Mouse (Mus musculus) C2C12 (cell line): ENCODE data around the gene Senp2. TPM values are rescaled to one million over a fixed set of nuclear protein-coding genes. Genes with fewer than 3 reads are reported as not detected.
"Not testable (repeated sequence)": the region's sequence is repeated elsewhere in the genome, so short reads cannot be mapped to it uniquely, and the experiment has no call there.

Experiments
- H3K27me3 ChIP-seq: one replicate; pipeline ENCODE4 v1.6.1; 2011; ENCODE audit not compliant: control insufficient read depth, insufficient read depth, insufficient read length
- H3K36me3 ChIP-seq: one replicate; pipeline ENCODE4 v1.6.1; 2011; ENCODE audit not compliant: control insufficient read depth, insufficient read depth
- H3K4me3 ChIP-seq: one replicate; pipeline ENCODE4 v1.5.1; 2011; ENCODE audit warnings: mild to moderate bottlenecking, control low read depth; ENCODE audit not compliant: poor library complexity, insufficient read depth, severe bottlenecking
- H3K79me2 ChIP-seq: one replicate; pipeline ENCODE4 v1.6.1; 2011; ENCODE audit not compliant: control insufficient read depth, insufficient read depth
- H3K79me3 ChIP-seq: one replicate; pipeline ENCODE4 v1.6.1; 2011; ENCODE audit warnings: low read depth, control low read depth
- H3ac ChIP-seq: one replicate; pipeline ENCODE3; 2011; ENCODE audit warnings: low read depth; ENCODE audit not compliant: control insufficient read depth, insufficient read length
- CEBPB ChIP-seq: IDR thresholded peaks from one replicate; pipeline ENCODE4 v1.6.1; 2011; ENCODE audit warnings: low read depth, mild to moderate bottlenecking, control low read depth, moderate library complexity
- CTCF ChIP-seq: IDR thresholded peaks from one replicate; pipeline ENCODE4 v1.5.1; 2011; ENCODE audit not compliant: control insufficient read depth, insufficient read depth, insufficient read length
- FOSL1 ChIP-seq: IDR thresholded peaks from one replicate; pipeline ENCODE4 v1.8.0; 2011; ENCODE audit warnings: mild to moderate bottlenecking, low read length; ENCODE audit not compliant: poor library complexity, insufficient read depth, severe bottlenecking
- MAX ChIP-seq: IDR thresholded peaks from one replicate; pipeline ENCODE4 v1.6.1; 2011; ENCODE audit warnings: mild to moderate bottlenecking, control low read depth
- MYOD1 ChIP-seq: IDR thresholded peaks from one replicate; pipeline ENCODE4 v1.6.1; 2011; ENCODE audit warnings: low read depth; ENCODE audit not compliant: control insufficient read depth, insufficient read length
- MYOG ChIP-seq: IDR thresholded peaks from one replicate; pipeline ENCODE4 v1.6.1; 2011; ENCODE audit not compliant: control insufficient read depth, insufficient read length; ENCODE audit errors: extremely low read depth
- USF1 ChIP-seq: IDR thresholded peaks from one replicate; pipeline ENCODE4 v1.6.1; 2011; ENCODE audit warnings: low read depth, mild to moderate bottlenecking, control low read depth, moderate library complexity
- polyA plus RNA-seq: library from polyadenylated mRNA; unstranded; fragments of >200 nt; fragmentation: generic; extraction: Trizol; gene quantifications from one replicate; pipeline ENCODE4 v1.2.1, GENCODE M21; 2012; ENCODE audit warnings: missing spikeins

Senp2 gene
- polyA plus RNA-seq, 1 experiment, result 14.5 TPM

DNA sequence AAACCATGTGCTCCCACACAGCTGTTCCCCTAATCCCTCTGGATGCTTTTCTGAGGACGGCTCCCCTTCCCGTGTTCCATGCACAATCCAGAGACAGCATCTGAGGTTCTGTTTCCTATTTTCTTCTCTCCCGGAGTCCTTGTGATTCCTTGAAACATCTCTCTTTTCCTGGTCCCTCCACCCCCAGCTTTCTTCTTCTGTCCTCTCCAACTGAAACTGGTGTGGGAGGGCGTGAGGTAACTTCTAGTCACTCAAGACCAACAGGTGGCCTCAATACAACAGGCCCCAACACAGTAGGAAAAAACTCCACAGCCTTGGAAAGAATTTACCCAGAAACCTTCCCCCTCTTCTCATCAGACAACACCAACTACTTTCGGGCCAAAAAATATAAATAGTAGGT lies 31.9 kb upstream of the Senp2 start:
- TF ChIP-seq MYOD1, result no peak
- no peak for TF ChIP-seq CTCF
- no peak for TF ChIP-seq USF1
- Histone ChIP-seq H3K79me3 (no peaks in the 10 kb centered on the region), H3ac (no peak overlapping the region), H3K4me3 (no peak overlapping the region), H3K79me2 (no peaks in the 10 kb centered on the region), H3K36me3 (no peaks in the 10 kb centered on the region), H3K27me3 (no peaks in the 10 kb centered on the region)

DNA sequence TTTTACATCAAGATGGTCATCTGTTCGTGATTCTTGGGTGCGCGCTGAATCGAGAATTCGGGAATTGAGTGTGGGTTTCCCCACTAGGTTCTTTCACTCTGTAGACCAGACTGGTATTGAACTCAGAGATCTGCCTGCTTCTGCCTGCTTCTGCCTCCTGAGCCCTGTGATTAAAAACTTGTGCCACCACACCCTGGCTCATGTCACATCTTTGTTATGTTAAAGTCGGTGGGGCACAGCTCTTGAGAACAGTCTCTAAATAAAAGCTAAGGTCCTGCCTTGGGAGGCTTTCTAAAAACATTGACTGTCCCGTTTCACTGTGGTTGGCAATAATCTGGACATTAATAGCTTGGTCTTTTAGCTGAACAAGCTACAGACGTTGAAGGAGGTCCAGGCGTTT lies 26.1 kb upstream of the Senp2 start:
- H3ac ChIP-seq, result no peak overlapping the region
- H3K36me3 ChIP-seq, result no peaks in the 10 kb centered on the region
- no peaks in the 10 kb centered on the region for H3K79me3 ChIP-seq
- TF ChIP-seq FOSL1 (no peak), MYOD1 (no peak), CEBPB (no peak), CTCF (no peak), MYOG (no peak), USF1 (no peak), MAX (no peak)
- H3K4me3 ChIP-seq, result no peak overlapping the region
- H3K27me3 ChIP-seq, result no peaks in the 10 kb centered on the region
- H3K79me2 ChIP-seq, result no peaks in the 10 kb centered on the region

DNA sequence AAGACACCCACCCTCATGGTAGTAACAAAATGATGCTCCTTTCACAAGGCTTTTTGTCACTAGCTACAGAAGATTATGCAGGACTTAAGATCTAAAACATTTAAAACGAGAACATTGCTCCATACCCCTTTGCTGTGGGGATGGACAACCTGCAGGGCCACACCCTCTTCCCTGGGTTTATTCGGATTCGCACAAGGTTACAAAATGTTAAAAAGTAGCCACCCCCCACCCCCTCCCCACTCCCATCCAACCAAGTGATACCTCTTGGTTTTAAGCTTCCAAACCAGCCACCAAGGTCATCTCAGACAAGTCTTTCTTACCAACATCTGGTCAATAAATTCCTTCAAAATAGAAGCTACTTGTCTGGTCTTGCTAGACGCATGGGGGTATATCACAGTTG lies 25.7 kb upstream of the Senp2 start:
- TF ChIP-seq MAX (no peak), CTCF (no peak), USF1 (no peak), MYOD1 (no peak), MYOG (no peak), FOSL1 (no peak), CEBPB (no peak)
- no peaks in the 10 kb centered on the region for H3K79me3 ChIP-seq
- no peaks in the 10 kb centered on the region for H3K36me3 ChIP-seq
- no peaks in the 10 kb centered on the region for H3K27me3 ChIP-seq
- H3ac ChIP-seq, result no peak overlapping the region
- no peak overlapping the region for H3K4me3 ChIP-seq
- H3K79me2 ChIP-seq, result no peaks in the 10 kb centered on the region

DNA sequence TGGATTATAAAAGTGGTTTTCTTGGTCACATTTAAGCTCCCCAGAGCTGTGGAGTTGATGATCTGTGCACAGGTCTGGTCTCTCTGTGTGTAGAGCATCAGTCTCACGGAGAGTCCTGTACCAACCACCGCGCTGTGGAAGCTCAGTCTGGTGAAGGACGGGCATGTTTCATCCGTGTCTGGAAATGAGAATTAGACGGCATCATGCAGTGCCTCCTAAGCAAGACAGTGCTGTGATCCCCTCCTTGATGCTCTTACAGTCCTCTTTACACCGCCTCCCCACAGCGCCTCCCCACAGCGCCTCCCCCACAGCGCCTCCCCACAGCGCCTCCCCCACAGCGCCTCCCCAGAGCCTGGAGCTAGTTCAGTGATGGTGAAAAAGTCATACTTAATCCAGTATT lies 25.2 kb upstream of the Senp2 start:
- H3ac ChIP-seq, result no peak overlapping the region
- H3K36me3 ChIP-seq, result no peaks in the 10 kb centered on the region
- no peaks in the 10 kb centered on the region for H3K79me2 ChIP-seq
- no peak overlapping the region for H3K4me3 ChIP-seq
- H3K79me3 ChIP-seq, result no peaks in the 10 kb centered on the region
- no peak for TF ChIP-seq FOSL1
- TF ChIP-seq USF1, result no peak
- TF ChIP-seq MYOD1, result no peak
- TF ChIP-seq CTCF, result no peak
- TF ChIP-seq MYOG, result no peak
- no peak for TF ChIP-seq CEBPB
- TF ChIP-seq MAX, result no peak
- H3K27me3 ChIP-seq, result no peaks in the 10 kb centered on the region

DNA sequence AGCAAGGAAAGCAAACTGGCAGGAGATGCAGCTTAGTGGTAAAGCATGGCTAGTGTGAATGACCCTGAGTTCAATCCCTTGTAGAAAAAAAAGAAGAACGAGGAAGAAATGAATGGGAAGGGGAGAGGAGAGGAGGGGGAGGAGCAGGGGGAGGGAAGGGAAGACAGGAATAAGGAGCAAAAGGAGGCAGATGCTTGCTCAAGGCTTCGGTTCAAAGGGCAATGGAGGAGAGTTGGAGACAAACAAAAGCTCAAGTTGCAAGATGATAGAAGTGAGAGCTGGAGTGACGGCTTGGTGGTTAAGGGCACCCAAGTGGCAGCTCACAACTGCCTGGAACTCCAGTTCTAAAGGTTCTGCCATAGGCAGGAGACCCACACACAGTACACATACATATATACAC lies 23.1 kb upstream of the Senp2 start:
- Histone ChIP-seq H3K27me3 (no peaks in the 10 kb centered on the region), H3ac (no peak overlapping the region), H3K4me3 (no peak overlapping the region), H3K79me2 (no peaks in the 10 kb centered on the region), H3K36me3 (no peaks in the 10 kb centered on the region), H3K79me3 (no peaks in the 10 kb centered on the region)
- TF ChIP-seq FOSL1, result no peak
- no peak for TF ChIP-seq USF1
- TF ChIP-seq MAX, result no peak
- TF ChIP-seq MYOD1, result no peak
- no peak for TF ChIP-seq CTCF
- TF ChIP-seq MYOG, result no peak
- no peak for TF ChIP-seq CEBPB

DNA sequence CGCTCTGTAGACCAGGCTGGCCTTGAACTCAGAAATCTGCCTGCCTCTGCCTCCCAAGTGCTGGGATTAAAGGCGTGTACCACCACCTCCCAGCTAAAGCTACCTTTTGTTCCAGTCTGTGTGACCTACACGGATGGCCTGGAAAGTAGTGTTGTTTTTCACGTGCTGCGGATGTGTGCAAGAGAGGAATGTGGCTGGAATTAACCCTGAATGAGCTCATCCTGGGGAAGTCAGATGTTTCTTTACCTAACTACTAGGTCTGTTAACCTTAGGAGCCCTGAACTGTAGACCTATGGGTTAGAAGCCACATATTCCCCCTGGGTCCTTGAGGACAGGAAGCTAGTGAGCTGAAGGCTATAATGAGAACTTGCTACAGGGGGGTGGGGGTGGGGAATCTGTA lies 21.3 kb upstream of the Senp2 start:
- no peaks in the 10 kb centered on the region for H3K36me3 ChIP-seq
- H3K27me3 ChIP-seq, result no peaks in the 10 kb centered on the region
- H3K4me3 ChIP-seq, result no peak overlapping the region
- no peaks in the 10 kb centered on the region for H3K79me2 ChIP-seq
- no peak for TF ChIP-seq MAX
- TF ChIP-seq CEBPB, result no peak
- TF ChIP-seq USF1, result no peak
- TF ChIP-seq FOSL1, result no peak
- no peak for TF ChIP-seq MYOG
- TF ChIP-seq MYOD1, result no peak
- no peak for TF ChIP-seq CTCF
- H3ac ChIP-seq, result no peak overlapping the region
- no peaks in the 10 kb centered on the region for H3K79me3 ChIP-seq

DNA sequence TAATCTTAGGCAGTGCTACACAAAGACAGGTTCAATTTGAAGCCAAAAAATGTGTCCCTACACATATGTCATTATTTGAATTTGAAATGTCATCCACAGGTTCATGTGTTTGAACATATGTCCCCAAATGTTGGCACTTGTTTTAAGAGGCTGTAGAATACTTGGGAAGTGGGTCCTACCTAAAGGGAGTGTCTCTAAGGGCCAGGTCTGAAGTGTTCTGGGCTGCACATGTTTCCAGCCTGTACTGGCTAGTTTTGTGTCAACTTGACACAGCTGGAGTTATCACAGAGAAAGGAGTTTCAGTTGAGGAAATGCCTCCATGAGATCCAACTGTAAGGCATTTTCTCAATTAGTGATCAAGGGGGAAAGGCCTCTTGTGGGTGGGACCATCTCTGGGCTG lies 18.4 kb upstream of the Senp2 start:
- H3ac ChIP-seq, H3K36me3 ChIP-seq, H3K4me3 ChIP-seq, H3K27me3 ChIP-seq, H3K79me2 ChIP-seq, H3K79me3 ChIP-seq: not testable (repeated sequence)
